Mouse (Mus musculus): ENCODE data around the gene Glra3.

Gene Glra3

DNA sequence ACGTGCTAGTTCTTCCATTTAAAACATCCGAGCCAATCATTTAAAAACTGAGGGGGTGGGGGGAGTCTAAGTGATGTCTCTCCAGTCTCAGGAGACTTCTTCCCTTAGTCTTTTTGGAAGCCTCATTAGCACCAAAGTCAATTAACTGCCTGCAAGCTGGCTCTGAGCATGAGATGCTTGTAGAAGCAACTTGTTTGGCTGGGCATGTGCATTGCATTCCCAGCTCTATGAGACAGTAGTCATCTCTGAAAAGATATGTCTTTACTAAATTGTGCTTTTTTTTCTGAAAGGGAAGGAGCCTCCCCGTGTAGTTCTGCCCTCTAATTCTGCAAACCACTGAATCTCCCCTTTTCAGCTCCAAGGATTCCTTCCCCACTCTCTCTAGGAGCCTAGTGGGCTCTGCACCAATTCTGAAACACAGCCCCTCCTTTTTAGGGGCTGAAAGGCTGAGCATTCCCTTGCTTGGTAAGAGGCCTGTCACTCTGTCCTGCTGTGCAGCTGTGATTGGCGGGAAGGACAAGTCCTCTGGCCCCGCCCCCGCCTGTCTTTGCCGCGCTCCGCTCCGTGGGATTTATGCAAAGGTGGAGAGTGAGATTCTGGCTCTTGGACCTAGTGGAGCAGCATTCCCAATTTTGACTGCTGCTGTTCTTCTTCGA, at the start of gene Glra3:
Gene Glra3, plus strand, starts transcription at position 591 of the 656 bp plus-strand sequence.
- in situ Hi-C loops (cut with MboI, MseI) = no loop called here

DNA sequence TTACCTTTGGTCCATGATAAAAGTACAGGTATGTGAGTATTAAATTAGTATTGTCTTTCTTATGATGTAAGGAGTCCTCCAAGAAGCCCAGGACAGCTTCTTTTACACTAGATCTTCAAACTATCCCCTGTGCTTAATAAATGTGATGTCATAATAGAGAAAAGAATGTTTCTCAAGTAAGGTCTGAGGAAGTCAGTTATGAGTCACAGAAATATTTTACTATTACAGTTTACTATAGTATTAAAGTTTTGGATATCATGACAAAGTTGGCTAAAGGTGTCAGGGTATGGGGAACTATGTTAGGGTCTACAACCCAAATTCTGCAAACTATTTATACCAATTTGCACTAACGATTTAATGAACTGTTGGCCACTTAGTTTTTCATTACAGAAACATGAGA, 33.4 kb upstream of the Glra3 start, which contains the start of gene Adam29:
Gene Adam29, minus strand, starts transcription at position 101 of the 400 bp plus-strand sequence.
- in situ Hi-C loops (cut with MboI, MseI) = no loop called here

DNA sequence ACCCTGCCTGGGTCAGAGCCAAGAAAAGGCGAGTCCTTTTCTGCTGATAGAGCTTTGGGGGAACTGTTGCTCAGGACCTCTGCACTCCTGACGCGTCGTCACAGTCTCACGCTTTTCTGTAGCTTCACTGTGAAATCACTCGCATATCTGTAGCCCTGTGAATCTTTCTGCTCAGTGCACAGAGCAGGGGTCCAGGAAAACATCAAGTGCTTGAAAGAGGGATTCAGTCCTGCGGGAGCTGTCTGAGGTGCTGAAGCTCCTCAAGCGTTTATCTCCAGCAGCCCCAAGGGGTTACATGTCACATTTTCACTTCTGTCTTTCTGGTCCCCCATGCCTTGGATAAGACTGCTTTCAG, 243 bp downstream of the Glra3 start:
- in situ Hi-C loops (cut with MboI, MseI) = no loop called here

DNA sequence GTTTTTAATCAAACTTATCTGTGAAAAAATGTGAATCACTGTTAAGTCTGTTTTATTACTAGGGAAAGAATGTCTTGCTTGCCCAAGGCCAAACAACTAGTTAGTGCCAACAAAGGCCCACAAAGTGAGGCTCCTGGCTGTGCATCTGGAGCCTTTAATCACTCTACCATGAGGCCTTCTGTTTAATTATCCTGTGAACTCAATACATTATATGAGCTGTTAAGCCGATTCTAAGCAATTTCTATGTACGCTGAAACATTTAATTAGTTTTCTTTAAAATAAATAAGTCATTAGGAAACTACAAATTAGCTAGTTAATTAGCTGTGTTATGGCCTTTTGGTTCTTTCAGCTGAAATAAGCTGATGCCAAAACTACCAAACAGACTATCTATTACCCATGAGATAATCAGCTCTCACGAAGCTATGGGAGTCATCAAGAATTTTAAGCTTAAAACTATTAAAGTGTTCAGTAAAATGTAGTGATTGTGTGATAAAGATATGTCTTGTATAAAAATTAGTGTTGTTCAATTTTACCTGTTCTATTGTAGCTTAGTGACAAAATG, 24.6 kb downstream of the Glra3 start:
- in situ Hi-C loops (cut with MboI, MseI) = loop anchor here in 1 of 2 experiments (25.0 kb wide), 1 partner anchor 853 kb away; no protein-coding TSS in a partner anchor

DNA sequence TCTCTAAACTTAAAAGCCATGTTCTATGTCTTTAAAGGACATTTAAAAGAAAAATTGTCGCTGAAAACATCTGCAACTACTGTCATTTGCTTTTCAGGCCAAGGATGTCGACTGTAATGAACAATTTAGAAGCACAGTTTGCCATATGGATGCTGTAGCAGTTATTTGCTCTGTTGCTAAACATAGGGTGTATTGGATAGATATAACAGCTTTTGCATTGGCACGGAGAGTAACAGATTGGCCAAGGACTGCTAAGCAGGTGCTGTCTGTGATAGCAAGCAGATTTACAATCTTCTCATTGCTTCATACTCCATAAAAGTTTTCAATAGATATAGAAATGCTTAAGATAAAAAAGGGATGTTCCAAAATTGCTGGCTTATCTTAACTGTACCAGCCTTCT, 57.6 kb downstream of the Glra3 start:
- in situ Hi-C loops (cut with MboI, MseI) = loop anchor here in 1 of 2 experiments (25.0 kb wide), 1 partner anchor 886 kb away; no protein-coding TSS in a partner anchor

DNA sequence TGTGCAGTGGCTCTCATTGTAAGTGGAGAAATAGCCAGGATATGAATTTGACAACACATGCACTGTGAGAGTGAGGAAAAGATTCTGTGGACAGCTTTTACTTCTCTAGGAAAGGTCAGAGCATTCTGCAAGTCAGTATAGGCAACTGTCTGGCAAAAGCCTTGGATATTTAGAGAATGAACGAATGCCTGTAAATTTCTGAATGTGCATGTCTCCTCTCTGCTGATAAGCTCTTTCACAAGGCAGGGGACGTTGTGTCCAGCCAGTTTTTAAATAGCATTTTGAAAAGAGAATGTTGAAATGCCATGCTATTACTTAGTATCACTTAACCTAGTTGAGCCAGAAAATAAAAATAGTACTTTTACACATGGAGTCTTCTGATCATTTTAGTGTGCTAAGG, 114.1 kb downstream of the Glra3 start:
- in situ Hi-C loops (cut with MboI, MseI) = loop anchor here (25.0 kb wide), 1 partner anchor 942 kb away; no protein-coding TSS in a partner anchor

DNA sequence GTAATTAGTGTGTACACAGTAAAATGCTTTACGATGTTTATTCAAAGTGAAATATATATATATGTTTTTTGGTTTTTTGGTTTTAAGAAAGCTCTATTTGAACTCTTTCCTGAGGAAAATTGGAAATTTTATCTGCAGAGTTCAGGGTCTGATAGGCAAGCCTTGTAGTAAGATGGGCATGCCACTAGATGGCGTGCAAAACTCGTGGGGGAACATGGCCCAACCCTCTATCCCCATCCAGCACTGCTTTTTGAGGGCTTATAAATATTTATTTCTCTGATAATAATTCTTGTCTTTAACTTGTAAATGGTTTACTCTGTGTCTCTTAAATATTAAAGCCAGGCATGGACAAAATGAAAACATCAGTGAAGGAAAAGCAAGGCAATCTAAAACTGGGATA, 122.8 kb downstream of the Glra3 start:
- in situ Hi-C loops (cut with MboI, MseI) = loop anchor here (25.0 kb wide), 1 partner anchor 951 kb away; no protein-coding TSS in a partner anchor

DNA sequence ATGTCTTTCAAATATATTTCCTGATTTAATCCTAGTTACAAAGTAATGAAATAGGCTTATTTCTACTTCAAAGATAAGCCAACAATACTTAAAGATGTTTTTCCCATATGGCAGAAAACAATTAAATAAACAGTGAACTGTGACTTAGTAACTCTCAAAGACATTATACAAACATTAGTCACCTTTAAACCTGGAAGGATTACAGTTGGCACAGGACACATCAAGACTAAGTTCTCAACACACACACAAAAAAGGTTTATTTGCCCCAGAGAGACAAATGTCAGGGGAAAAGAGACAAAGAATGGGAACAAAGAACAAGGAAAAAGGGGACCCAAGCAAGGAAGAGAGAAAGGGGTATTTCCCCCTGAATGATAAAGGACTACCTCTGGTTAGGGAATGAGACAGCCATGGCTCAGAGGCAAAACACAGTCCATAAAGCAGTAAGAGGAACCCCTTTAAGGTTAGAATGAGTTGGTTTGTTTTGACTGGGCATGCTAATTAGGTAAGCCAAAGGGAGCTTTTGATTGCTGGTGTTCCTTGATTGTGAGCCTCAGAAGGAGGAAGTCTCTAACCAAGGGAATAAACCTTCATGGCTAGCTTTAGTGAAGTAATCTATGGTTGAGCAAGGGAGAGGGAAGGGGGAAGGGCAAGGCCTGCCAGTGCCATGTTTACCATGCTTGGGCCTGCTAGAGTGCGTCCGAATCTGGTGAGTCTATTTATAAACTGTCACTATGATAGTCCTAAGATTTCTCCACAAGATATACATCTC, 130.4 kb downstream of the Glra3 start:
- in situ Hi-C loops (cut with MboI, MseI) = loop anchor here (25.0 kb wide), 1 partner anchor 958 kb away; no protein-coding TSS in a partner anchor

DNA sequence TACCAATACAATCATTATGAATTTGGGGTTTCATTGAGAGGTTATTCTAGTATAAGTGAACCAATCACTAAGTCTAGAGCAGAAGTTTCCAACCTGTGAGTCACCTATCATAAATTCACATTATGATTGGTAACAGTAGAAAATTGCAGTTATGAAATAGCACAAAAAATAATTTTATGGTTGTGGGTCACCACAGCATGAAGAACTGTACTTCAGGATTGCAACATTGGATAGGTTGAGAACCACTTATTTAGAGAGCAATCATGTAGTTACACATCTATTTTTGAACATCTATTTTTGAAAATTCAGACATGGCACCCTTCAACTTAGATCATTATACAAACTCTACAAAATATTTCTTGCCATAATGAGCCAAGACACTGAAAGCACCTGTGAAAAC, 143.4 kb downstream of the Glra3 start:
- in situ Hi-C loops (cut with MboI, MseI) = no loop called here

DNA sequence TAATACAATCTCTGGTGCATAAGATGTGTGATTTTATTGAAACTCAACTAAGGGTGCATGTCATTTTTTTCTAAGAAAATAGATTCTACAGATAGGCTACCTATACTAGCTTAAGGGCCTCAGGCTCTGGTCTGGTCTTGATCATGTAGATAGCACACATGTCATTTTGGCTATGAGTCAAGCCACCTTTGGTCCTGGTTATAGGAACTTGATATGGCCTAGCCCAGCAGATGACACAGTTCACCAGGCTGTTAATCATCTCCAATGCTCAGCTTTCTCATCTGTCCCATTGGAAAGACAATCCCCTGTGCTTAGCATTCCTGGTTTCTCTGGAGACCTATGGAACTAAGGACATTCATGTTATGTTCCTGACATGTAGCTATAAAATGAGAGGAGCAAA, 154.1 kb downstream of the Glra3 start:
- in situ Hi-C loops (cut with MboI, MseI) = no loop called here

DNA sequence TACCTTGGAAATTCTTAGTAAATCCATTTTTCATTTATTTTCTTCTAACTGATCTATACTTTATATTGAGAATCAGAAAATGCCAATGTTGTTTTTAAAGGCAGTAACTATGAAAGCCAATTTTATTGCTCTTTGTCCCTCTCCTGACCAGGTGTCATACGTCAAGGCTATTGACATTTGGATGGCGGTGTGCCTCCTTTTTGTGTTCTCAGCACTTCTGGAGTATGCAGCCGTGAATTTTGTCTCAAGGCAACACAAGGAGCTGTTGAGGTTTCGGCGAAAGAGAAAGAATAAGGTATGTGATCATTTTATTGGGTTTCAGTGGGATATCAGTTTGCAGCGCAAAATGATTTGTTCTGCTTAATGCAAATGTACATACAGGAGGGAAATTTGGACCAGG, 170.0 kb downstream of the Glra3 start:
- in situ Hi-C loops (cut with MboI, MseI) = no loop called here

DNA sequence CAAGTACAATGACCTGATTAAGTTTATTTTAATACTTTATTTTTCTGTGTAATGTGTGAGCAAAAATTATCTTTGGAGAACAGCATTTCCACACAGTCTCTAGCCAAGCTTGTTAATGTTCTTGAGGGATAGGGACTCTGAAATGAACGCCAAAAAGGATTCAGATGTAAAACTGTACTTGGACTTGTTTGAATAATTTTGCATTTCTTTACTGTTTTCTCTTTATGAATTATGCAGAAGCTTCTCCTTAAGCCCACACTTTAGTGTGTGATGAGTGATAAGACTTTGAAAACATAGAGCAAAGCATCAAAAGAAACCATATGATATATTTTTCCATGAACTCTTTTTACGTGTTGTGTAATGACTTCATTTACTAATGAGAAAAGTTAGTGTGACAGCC, 189.1 kb downstream of the Glra3 start:
- in situ Hi-C loops (cut with MboI, MseI) = no loop called here

DNA sequence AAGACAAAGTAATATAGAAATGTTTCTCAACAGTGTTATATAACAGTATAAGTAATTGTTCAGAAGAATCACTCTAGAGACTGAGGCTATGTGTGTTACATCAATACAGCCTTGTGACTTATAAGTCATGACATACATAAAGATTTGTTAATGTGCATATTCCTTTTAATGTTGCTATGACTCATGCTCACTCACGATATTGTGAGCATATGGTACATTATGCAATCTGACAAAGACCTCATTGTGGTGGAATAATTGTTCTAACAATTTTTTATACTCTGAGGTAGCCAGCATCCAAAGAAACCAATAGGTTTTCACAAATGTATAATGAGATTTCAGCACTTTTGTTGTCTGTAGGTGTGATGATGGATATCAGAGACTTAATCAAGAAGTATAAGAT, 210.4 kb downstream of the Glra3 start:
- in situ Hi-C loops (cut with MboI, MseI) = loop anchor here (25.0 kb wide), 1 partner anchor 1038 kb away; no protein-coding TSS in a partner anchor

DNA sequence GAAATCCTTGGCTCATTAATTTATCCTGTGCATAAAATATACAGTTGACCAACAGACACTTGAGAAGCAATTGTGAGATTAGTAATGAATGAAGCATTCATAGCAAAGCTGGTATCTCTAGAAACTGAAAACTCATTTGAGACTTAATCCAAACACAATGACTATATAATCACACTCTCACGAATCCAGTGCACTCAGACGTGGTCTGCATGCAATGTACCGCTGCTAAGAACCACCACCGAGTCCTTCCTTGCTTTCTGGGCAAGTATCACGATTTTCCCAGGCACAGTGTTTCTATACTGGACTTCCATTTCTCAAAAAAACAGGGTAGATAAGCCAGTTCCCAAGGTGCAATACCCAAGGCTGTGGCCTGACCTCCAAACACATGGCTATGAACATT, 211.3 kb downstream of the Glra3 start:
- in situ Hi-C loops (cut with MboI, MseI) = loop anchor here (25.0 kb wide), 1 partner anchor 1039 kb away; no protein-coding TSS in a partner anchor

DNA sequence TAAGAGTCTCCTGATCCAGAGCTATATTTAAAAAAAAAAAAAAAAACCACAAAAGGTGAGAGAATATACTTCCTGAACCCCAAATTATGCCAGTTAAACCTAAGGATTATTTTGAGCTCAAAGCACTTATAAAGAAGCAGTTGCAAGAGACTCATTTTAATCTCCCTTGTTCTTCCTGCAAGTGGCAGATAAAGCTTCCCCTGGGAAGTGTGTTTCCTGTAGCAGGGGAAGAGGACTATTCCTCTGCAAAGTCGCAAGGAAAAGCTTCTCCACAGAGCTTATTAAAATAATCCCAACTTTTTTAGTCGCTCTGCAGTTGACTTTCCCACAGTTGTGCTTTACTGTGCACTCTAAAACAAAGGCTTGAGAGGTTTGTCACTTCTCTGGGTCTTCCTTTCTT, 218.7 kb downstream of the Glra3 start:
- in situ Hi-C loops (cut with MboI, MseI) = loop anchor here (25.0 kb wide), 1 partner anchor 1047 kb away; no protein-coding TSS in a partner anchor
